Mouse (Mus musculus) brain, embryonic 14.5 days (tissue): Measurements from ENCODE around the gene Tagln3. TPM values are rescaled to one million over a fixed set of nuclear protein-coding genes. Genes with fewer than 3 reads are reported as not detected.

Experiments
- DNase-seq: peaks from one replicate; pipeline ENCODE4 v3.0.0-alpha.2; 2011; ENCODE audit warnings: low read depth
- CTCF ChIP-seq: fragments of 200-500 bp; IDR thresholded peaks from 2 replicates; pipeline ENCODE4 v1.5.1; 2012; ENCODE audit warnings: inconsistent platforms, mild to moderate bottlenecking, moderate library complexity, borderline replicate concordance; ENCODE audit not compliant: insufficient read depth, insufficient read length; ENCODE audit errors: extremely low read depth
- POLR2A ChIP-seq: fragments of 200-500 bp; IDR thresholded peaks from 2 replicates; pipeline ENCODE4 v1.6.1; 2012; ENCODE audit warnings: mild to moderate bottlenecking, inconsistent platforms, borderline replicate concordance; ENCODE audit not compliant: poor library complexity, insufficient read depth, insufficient read length, severe bottlenecking; ENCODE audit errors: extremely low read depth
- polyA plus RNA-seq: library from polyadenylated mRNA; depleted of rRNA; stranded (reverse); fragments of >200 nt; gene quantifications from 2 replicates; pipeline ENCODE4 v1.2.3, GENCODE M21; 2012; rRNA removed

Gene Tagln3
- polyA plus RNA-seq, 1 experiment: 403 TPM

- DNase-seq: peak; percentile 55
- TF ChIP-seq CTCF (no peak), POLR2A (no peak)
Measured at GRCm38 (mm10) chr16:45697996-45698395, 26.4 kb downstream of the Tagln3 start.

GRCm38 (mm10) chr16:45695445-45696160 lies 28.8 kb downstream of the Tagln3 start:
- TF ChIP-seq CTCF (no peak), POLR2A (no peak)
- no peak for DNase-seq

GRCm38 (mm10) chr16:45693558-45693957 lies 30.9 kb downstream of the Tagln3 start, which contains the start of gene Tmprss7:
Tmprss7 (minus strand) TSS chr16:45693658.
- DNase-seq: no peak
- no peak for TF ChIP-seq POLR2A
- no peak for TF ChIP-seq CTCF

DNA sequence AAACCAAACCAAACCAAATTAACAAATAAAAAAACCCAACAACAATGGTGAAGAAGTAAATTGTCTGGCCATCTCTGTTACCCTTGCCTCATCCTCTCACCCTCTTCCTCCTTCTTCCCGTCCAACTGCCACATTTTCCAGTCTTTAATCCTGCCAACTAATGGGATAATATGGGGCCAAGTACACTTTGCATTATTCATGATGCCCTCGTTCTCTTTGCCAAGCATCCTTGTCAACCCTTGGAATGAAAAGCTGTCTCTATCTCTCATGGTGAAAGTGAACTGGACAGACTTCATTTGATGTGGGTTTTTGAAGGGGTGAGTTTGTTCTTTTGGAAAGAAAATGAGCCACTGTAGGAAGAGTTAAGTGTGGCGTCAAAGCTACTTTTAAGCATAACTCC lies 31.6 kb downstream of the Tagln3 start:
- no peak for TF ChIP-seq POLR2A
- no peak for TF ChIP-seq CTCF
- DNase-seq: peak; percentile 75

DNA sequence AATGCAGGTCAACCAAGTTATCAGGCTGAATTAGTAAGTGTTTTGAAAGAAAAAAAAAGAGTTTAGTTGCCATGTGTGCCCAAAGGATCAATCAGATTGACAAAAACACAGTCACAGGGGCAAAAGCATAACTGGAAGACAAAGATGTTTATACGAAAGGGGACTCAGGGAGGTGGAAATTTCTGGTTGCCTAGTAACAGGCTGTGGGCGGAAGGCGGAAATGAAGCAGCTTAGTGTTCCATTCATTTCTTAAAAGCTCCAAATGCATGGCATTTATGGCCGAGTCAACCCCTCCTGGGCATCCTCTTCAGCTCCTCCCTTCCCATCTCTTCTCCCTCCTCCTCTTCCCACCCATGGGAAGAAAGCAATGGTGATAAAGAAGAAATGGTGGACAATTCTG lies 34.2 kb downstream of the Tagln3 start:
- DNase-seq: peak; percentile 86
- TF ChIP-seq POLR2A: no peak
- no peak for TF ChIP-seq CTCF

DNA sequence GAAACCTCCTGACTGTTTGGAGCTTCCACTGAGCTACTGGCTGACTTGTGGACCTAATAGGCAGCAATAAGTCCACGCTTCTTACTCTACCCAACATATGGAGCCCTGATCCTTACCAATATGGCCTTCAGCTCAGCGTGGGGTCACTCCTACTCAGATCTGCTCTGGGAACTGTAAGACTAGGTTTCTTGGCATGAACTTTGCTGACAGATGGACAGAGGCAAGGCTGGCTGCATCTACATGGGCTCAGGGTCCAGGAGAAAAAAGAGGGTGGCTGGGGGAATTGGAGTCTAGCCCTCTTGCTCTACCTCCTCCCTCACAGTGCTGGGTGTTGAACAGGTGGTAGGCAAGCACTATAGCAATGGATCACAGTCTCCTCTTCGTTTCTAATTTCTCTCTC lies 37.6 kb downstream of the Tagln3 start:
- no peak for DNase-seq
- TF ChIP-seq CTCF (no peak), POLR2A (no peak)

GRCm38 (mm10) chr16:45685295-45685694 lies 39.1 kb downstream of the Tagln3 start:
- no peak for DNase-seq

GRCm38 (mm10) chr16:45684815-45685214 lies 39.6 kb downstream of the Tagln3 start:
- peak; percentile 72 for DNase-seq
- TF ChIP-seq CTCF: peak; percentile 85
- no peak for TF ChIP-seq POLR2A

More at GRCm38 (mm10) chr16:45685295-45685694, 39.1 kb downstream of the Tagln3 start:
- no peak for TF ChIP-seq CTCF
- TF ChIP-seq POLR2A: no peak

GRCm38 (mm10) chr16:45676462-45676861 lies 47.9 kb downstream of the Tagln3 start:
- TF ChIP-seq CTCF: peak; percentile 44; the same call in 1 of the 2 replicates
- no peak for TF ChIP-seq POLR2A
- DNase-seq: peak; percentile 53

DNA sequence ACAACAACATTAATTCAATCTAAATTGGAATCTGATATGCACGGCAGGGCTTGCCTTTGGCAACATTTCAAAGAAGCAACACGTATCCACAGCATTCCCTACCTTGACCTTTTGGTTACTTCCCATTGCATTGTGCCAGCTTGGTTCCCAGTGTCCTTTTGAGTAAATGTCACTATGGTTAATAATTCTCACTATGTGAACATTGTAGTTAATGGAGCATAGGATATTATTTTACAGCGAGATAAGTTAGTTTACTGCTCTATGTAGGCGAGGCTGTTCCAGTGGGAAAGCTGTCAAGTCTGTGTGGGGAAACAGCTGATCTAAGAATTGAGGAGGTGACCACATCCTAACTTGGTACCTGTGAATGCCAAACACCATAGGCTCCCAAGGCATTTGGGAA lies 54.4 kb downstream of the Tagln3 start:
- no peak for TF ChIP-seq POLR2A
- no peak for TF ChIP-seq CTCF
- DNase-seq: no peak

- no peak for TF ChIP-seq POLR2A
- no peak for TF ChIP-seq CTCF
- DNase-seq: no peak
Measured at GRCm38 (mm10) chr16:45668178-45668577, 56.2 kb downstream of the Tagln3 start.

GRCm38 (mm10) chr16:45666136-45666535 lies 58.3 kb downstream of the Tagln3 start:
- TF ChIP-seq CTCF (no peak), POLR2A (no peak)
- DNase-seq: no peak

GRCm38 (mm10) chr16:45662381-45662780 lies 62.0 kb downstream of the Tagln3 start:
- TF ChIP-seq POLR2A (no peak), CTCF (no peak)
- no peak for DNase-seq

Other genes starting within 250 kb of the Tagln3 start
- not detected in 2 replicates for gene Gm609, start 231.6 kb downstream of the Tagln3 start, polyA plus RNA-seq
- gene Gm17783, start 192.6 kb downstream of the Tagln3 start, polyA plus RNA-seq: not detected in 2 replicates
- gene Slc9c1, start 189.3 kb downstream of the Tagln3 start, polyA plus RNA-seq: not detected in 2 replicates
- gene Gcsam, start 114.2 kb downstream of the Tagln3 start, polyA plus RNA-seq: 0.04 and 0.05 TPM in 2 replicates
- 0.22 and 0.30 TPM in 2 replicates for gene BC016579, start 70.5 kb downstream of the Tagln3 start, polyA plus RNA-seq
- gene Tmprss7, start 30.9 kb downstream of the Tagln3 start, polyA plus RNA-seq: 1.5 and 2.2 TPM in 2 replicates
- 29.3 and 34.5 TPM in 2 replicates for gene Abhd10, start 18.3 kb upstream of the Tagln3 start, polyA plus RNA-seq
- gene Phldb2, start 229.0 kb upstream of the Tagln3 start, polyA plus RNA-seq: 7.4 and 10.6 TPM in 2 replicates